Mouse (Mus musculus) naive thymus-derived CD4-positive, alpha-beta T cell, adult 2 months (primary cell): ENCODE measurements at regions not wholly inside any gene's neighbourhood (a gene's known extent, or its start where the extent isn't known, plus 50 kb on each side); places are given as distances from the start of the nearest gene placed in this dataset.
"Not testable (repeated sequence)": the region's sequence is repeated elsewhere in the genome, so short reads cannot be mapped to it uniquely, and the experiment has no call there.

ENCODE experiments used
- DNase-seq: peaks from one replicate; pipeline ENCODE4 v3.0.0-alpha.2; 2011; ENCODE audit warnings: low read depth

DNA sequence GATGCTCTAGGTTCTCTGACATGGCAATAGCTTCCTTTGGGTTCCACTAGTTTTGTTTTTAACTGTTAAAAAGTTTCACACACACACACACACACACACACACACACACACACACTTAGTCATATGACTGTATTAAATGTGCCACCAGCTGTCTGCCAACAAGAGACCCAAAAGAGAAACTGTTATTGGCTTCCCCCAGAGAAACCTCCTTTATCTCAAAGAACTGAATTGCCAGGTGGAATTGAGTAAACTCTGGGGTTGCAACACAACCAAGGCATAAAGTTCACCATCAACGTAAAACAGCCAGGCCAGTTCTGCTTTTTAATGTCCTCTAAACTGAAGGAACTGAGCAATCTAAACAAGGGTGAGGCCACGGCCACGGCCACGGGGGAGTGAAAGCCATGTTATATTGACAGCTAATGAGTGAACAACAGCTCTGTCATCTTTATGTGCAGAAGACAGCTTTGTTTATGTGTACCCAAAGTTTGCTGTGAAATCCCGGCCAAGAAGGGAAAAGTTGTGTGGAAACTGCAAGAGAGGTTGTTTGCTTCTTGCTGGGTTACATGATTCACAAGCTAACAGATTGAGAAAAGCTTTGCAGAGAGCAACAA, 69.3 kb downstream of the Btg1 start:
- peak; percentile 58 for DNase-seq

DNA sequence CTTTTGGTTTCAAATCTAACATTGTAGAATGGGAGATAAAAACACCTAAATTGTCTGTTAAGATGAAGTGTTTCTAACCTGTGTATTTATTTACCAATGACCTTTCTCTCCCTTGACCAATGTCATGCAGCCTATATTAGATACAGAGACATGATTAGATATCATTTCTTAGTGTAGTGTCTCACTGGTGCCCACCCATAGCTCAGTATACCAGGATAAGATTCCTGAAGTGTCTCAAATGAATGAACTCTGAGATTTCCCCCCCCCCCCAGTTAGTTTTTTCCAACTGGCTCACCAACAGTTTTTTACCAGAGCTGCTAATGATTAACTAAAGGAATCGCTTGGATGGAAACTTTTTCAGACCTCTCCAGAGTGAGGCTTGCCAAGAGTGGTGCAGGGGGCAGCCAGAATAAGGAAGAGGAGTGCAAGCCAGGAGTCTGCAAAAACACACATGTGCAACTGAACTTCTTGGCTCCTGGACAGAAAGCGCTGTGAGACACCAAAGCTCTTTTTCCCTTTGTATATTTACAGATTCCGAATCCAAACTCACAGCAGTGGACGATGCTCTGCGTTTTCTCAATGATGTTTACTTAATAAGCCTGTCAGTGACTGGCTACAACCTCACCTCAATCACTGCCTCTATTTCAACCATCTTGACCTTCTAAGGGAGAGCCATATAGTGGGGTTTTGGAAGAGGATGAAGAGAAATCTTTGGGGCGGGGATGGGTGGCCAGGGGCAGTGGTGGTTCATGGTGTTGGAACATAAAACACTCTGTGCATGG, 70.0 kb downstream of the Btg1 start:
- no peak for DNase-seq

DNA sequence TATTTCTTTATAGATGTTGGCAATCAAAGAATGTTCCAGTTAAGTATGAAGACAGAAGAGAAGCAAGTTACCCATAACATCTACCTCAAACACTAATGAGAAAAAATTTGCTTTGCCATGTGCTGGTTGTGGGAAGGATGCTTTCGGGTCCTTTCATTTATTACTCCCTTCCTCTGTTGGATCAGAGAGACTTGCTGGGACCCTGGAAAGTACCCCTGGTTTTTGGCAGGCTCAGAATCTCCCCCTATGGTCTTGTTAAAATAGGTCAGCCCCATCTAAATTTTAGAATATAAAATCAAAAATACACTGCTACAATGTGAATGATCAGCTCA, 70.6 kb downstream of the Btg1 start:
- no peak for DNase-seq

DNA sequence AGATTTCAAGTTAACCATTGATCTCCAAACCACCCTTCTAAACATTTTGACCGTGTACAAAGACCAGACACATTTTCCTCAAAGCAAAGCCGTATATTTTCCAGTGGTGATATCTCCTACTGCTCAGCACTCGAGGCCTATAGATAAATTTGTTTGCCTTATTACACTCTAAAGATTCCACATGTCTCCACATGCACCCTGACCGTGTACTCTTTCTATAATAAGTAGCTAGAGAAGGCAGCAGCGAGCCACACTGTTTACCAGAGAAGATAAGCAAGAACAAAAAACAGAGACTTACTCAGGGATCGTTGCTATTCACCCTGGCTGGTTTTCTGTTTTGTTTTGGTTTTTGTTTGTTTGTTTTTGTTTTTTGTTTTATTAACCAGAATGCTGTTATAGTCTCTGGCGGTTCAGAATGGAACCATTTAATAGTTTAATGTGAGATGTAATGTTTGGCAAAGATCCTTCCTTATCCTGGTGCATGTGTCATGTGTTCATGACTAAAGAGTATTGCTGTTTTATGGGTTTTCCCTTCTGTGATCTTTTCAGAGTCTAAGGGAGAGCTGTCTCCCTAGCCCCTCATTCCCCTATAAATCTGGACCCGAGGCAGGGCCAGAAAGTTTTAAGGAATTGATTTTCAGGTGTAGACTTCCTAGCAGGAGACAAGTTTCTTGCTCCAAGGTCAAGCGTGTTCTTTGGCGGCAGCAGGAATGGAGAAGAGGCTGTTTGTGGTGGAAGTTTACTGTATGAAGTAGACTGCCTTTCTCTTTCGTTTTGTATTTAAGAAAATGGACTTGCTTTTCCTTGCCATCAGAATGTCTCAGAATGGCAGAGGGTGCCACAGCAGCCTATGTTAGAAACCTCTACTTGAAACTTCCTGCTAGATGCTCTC, 73.4 kb downstream of the Btg1 start:
- DNase-seq: no peak

DNA sequence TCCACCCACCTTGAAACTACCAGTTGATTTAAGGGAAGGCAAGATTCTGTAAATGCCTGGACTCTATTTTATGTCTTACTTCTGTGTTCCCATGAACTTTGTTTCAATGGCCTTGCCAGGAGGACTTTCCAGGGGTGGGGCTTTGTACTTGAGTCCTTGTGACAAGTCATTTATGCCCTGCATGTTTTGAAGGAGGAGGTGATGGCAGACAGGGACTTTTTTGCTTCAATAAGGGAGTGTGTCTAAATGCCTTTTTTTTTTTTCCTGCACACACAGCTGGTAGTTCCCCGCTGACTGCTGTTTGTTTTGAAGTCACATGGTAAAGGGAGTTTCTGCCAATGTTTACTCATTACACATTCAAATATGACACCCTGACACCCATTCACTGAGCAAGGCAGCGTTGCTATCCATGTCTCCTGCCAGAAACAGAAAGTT, 74.1 kb downstream of the Btg1 start:
- peak; percentile 87 for DNase-seq

DNA sequence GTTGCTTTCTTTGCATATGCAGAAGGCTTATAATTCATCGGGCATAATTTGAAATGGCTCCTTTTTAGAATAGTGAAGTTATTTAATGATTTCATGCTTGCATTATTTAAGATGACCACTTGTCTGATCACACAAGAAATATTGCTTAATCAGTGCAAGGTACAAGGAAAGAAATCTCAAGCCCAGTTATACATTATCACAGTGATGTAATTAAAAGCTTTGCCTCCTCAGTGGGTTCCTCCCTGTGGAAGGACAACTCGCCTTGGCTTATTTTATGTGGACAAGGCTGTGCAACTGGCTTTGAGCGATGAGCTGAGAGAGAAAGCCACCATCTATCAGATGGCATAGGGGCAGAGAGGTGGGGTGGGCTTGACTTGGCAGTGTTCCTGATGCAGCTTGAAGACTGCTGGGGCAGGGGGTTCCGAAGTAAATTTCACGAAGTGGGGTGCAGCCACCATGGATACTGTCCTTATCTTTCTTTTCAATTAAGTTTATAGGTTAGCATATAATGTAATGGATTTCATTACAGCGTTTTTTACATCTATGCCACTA, 74.6 kb downstream of the Btg1 start:
- DNase-seq: no peak

DNA sequence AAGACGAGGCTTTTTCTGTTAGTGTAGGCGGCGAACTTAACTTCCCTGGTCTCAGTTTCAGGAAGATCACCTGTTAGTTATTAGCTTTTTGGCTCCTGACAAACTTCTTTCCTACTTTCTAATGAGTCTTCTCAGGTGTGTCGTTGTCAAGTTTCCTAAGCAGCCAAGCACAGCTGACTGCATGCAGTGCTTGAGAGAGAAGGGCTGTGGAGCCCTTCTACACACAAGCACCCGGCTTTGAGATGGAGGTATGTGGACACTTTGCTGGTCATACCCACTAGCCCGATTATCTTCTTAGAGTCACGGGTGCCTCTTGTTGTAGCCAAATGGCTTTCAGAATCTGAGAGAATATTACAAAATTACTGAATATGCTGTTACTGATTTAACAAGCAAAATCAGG, 76.0 kb downstream of the Btg1 start:
- no peak for DNase-seq

DNA sequence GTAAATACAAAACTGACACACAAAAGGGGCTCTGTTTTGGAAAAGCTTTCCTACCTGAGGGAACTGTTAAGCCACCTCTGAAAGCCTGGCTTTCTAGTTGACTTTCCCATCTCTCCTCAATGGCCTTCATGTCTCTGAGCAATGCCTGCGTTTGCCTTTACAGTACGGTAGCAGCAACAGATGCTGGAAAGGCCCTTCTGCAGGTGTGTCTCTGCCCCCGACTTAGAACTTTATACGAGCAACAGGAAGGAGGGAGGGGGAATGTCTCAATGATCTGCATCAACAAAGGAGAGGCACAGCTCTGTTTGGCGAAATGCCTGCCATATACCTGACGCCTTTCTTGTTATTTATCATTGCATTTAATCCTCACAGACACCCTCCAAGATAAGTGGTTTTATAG, 77.0 kb downstream of the Btg1 start:
- peak; percentile 84 for DNase-seq

DNA sequence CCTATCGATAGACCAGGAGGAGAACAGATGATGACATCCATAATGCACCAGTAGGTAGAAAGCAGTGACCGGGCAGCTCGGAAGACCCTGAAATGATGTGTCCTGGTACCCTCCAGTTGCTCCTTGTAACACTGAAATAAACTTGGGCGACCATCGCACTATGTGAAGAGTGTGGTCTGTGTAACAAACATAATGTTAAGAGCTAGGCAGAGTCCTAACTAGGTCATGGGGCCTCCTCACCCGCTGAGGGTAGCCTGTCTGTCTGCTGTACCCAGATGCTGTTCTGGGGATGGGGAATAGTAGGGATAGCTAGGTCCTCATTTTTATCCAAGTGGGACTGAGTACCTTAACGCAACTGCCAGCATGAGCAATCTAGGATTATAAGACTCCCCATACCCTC, 79.8 kb downstream of the Btg1 start:
- no peak for DNase-seq

DNA sequence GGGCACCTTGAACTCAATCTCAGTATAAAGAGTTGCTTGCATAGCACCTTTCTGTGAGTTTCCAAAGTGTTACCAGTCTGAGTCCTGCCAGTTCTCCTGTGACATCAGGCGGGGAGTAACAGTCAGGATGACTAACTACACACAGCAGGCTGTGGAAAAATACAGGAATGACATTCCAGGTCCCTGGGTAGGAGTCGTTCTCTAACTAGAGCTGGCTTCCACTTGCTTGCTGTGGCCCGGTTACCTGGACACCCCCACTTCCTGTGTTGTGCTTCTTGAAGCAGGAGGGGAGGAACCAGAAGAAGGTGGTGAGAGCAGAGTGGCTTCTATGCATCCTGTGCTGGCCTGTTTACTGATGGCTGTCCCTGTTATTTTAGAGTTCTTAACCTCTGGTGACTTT, 81.0 kb downstream of the Btg1 start:
- DNase-seq: peak; percentile 86

DNA sequence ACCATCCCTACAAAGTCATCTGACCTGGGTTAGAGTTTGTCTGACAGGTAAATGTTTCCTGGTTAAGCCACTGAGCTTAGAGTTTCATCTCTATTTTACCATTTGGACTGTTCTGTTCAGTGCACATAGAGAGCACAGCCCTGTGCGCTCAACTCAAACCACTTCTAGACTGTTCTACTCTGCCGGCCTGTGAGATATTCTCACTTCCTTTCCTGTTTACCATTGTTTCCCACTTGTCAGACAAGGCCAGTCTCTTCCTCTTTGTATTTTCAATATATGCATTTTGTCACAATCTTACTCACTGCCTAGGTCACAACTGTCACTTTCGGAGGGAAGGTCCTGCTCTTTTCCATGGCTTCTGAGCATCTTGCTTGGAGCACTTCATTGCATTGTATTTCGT, 89.8 kb downstream of the Btg1 start:
- DNase-seq: peak; percentile 50

DNA sequence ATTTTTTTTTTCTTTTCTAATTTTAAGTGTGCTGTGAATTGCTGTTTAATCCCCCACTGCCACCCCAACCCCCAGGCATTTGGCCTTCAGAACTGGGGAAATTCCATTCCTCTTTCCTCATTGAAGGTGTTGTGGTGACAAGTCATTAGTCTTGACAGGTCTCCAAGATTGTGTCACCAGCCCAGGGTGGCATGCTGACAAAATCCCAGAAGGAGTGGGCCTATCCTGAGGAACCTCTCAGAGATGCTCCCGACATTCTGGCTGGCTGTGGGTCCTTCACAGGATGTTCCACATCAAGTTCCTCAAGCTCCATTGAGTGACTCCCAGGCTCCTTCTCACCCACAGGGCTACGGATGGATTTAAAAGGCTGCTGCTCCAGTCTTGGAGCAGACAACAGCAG, 91.7 kb downstream of the Btg1 start:
- no peak for DNase-seq

DNA sequence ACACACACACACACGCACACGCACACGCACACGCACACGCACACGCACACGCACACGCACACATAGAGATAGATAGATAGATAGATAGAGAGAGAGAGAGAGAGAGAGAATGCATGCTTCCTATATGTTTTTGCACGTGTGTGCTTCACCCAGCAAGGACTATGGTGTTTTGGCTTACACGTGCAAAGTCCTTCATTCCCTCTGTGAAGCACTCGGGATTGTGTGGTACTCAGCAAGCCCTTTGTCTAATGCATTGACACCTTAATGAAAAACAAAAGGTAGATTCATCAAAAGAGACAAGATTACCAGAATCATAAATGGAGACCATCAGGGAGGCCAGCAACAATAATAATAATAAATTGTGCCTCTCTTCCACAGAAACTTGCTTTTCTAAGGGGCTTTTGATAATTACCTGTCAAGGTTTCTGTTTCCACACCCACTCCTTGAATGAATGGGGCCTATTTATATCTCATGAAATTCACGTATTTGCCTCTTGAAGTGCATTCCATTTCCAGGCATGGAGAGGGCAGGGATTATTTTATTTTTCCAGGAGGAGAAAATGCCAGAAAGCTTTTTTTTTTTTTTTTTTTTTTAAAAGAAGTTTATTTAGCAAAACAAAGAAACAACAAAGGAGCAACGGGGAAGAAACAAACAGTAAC, 93.0 kb downstream of the Btg1 start:
- no peak for DNase-seq

DNA sequence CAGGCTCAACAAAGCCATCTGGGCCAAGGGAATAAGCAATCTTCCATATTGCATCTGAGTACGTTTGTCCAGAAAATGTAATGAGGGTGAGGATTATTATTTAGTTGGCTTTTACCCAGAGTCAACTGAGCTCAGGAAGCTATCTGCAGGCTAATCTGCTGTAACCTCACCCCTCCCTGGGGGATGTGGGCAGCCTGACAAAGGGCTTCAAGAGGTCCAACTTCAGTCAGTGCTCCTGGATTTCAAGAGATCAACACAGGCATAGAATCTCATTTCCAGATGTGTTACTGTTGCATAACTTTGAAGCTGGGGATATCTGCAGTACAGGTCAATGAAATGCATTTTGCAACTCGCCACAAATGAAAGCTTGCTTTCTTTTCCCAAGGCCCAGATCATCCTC, 95.2 kb downstream of the Btg1 start:
- DNase-seq: peak; percentile 38

DNA sequence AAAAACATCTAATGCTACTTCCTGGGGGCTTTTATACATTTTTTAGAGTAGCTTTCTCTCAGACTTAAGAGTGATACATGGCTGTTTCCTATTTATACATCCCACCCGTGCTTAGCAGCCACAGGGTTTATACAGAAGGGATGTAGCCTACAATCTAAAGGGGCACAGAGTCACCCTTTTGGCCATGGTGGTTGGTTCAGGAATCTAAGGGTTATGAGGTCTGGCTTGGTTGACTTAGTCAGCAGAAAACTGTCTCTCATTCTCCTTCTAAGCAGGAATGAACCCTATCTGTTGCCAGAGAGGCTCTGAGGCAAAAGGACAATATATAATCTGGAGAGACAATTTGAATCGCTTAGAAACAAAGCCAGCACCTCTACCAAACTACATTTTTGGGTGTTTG, 97.9 kb downstream of the Btg1 start:
- no peak for DNase-seq

DNA sequence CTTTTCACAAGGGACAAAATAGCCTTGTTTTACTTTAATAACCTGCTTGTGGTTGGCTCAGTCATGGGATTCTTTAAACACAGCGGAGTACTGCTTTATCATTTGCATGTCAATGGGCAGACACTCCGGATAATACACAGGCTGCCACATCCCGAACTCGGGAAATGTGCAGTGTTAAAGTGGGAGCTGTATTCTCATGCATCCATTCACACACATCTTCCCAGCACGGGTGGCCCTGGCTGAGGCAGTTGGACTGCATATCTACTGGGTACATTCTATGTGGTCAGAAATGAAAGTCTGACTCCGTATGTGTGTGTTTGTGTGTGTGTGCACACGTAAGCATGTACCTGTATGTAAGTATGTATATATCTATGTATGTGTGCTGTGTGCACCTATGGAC, 100.5 kb downstream of the Btg1 start:
- no peak for DNase-seq

DNA sequence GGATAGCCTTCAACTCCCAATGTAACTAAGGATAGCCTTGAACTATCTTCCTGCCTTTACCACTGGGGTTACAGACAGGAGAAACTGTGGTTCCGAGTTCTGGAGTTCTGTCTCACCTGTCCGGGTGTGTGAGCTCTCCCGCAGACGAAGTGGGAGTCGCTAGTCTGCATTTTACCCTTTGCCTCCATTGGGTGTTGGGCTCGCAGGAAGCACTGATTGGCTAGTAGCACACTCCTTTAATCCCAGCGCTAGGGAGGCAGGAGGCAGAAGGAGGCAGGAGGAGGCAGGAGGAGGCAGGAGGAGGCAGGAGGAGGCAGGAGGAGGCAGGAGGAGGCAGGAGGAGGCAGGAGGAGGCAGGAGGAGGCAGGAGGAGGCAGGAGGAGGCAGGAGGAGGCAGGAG, 101.9 kb downstream of the Btg1 start:
- DNase-seq: not testable (repeated sequence)

DNA sequence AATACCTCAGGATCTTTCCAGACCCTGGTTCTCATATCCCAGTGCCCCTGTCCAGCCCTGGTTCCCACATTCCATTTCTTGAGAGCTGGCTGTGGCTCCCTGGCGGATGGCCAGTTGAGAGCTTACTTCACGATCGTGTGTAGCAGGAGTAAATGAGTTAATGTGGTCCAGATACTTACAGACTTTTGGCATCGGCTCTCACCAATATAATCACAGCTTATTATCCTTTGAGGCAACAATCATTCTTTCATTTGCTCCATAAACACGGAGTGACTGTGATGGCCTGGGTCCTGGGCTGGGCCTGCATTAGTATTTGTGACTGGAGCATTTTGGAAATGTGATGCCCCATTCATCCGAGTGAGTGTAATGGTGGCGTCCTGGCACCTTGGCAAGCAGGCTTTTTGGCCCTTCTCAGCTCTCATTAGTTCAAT, 103.5 kb downstream of the Btg1 start:
- no peak for DNase-seq

DNA sequence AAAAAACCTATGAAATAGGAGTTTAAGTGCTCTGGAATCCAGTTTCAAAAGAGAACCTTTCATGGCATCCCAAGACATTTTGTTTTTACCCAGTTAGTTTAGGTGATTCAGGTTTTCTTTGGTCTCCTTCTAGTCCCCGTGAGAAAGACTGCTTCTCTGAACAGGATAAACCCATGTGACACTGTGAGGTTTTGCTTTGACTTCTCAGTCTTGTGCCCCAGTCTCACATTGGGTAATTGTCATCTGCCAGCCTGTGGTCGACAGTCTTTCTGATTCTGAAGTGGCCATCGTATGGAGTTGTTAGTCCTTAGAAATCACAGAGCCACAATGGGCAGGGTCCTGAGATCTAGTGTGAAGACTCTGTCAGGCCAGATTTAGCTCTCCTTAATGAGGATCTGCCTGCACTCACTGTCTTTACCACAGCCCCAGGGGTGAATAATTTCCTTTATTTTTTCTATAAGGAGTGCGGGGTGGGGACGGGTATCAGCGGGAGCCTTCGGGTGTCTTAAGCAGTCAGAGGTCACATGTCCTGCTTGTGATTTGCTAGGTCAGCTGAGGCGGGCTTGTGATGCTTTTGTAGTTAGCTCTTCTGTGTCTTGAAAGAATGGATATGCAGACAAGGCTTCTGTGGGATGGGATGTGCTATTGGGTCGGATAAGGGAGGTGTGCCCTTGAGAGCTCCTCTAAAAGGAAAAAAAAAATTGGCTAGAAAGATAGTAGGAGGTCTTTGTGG, 104.3 kb downstream of the Btg1 start:
- peak; percentile 78 for DNase-seq

DNA sequence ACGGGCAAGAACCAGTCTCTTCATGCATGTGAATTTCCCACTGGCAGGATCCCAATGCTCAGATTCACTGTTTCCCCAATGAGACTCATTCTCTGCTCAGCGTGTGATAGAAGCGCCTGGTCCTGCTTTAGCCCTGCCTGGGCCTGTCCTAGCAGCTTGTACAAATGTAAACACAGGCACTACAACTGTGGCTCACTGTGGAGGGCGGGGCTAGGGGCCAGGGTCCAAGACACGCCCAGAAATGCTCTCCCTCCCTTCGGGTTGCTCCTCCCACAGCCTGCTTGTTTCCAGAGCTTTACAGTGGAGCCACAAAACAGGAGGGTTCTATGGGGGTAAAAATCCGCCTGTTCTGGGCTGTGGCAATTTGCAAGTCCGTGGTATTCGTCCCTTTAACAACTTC, 105.7 kb downstream of the Btg1 start:
- peak; percentile 39 for DNase-seq

DNA sequence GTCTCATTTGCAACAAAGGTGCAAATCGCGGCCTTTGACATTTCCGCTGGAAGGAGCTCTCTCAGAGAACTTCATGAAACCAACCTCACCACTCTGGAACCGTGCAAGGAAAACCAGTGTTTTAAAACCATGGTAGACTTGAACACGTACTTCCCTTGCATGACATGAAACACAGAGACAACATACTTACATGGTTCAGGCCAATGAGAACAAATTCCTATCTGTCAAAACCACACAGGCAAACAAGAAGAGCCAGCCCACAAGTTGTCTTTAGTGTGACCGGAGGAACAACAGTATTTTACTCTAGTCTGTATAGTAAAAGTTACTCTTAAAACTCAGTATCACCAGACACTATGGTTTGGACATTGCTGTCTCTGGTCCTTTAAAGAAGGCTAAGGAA, 106.3 kb downstream of the Btg1 start:
- peak; percentile 53 for DNase-seq
